Mouse (Mus musculus): ENCODE measurements around the gene Cacng7. TPM values are rescaled to one million over a fixed set of nuclear protein-coding genes. Genes with fewer than 3 reads are reported as not detected.

The Cacng7 gene
- total and polyA plus RNA-seq, 3 experiments = 0.04 to 0.11 TPM; not detected in 1

DNA sequence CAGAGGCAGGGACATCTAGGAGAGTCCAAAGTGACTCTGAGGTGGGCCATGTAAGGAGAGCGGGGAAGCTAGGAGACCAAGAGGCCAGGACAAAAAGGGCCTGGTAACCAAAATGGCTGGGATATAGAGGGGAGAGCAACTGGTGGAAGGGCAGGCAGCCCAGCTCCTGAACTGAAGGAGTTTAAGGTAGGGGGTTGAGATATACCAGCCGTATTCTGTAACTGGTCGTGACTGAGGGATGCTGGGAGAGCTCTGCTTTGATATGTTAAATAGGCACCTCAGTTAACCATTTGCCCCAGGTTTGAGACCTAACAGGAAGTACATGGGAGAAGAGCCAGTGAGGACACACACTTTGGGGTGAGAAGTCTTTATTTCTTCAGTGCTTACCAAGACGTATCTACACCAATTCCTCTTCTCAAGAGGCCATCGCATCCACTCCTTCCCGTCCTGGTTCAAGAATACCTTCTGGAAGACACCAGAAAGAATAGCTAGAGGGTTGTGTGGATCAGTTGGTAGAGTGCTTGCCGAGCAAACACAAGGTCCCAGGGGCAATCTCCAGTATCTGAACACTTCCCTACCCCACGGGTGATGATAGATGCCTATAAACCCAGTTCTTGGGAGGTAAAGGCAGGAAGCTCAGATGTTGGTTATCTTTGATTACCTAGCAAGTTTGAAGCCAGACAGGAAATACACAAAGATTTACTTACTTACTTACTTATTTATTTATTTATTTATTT, 31.7 kb upstream of the Cacng7 start:
- no peaks in the 10 kb centered on the region for H3K79me2 ChIP-seq (ENCODE audit: control insufficient read depth, insufficient read depth, low read length, poor library complexity)
- peaks cover 0 to 3% of the 10 kb centered on the region in 2 experiments; a peak in 2 of 4 replicates for H3K4me1 ChIP-seq (ENCODE audit: control insufficient read depth in 1 of 2, insufficient read depth in 2 of 2, low read length in 2 of 2)
- H3K4me3 ChIP-seq (ENCODE audit: control insufficient read depth in 1 of 2, insufficient read depth in 1 of 2, low read depth in 2 of 2, low read length in 2 of 2) = no peak overlapping the region
- H3K27me3 ChIP-seq (ENCODE audit: control insufficient read depth in 1 of 2, insufficient read depth in 2 of 2, low read length in 2 of 2) = no peaks in the 10 kb centered on the region; a peak in 1 of 4 replicates
- no peaks in the 10 kb centered on the region for H3K9me3 ChIP-seq (replicated peaks; ENCODE audit: insufficient read depth, low read length)
- H3K9ac ChIP-seq (ENCODE audit: control insufficient read depth, low read depth, low read length, poor library complexity, severe bottlenecking) = no peak overlapping the region
- H3K27ac ChIP-seq (ENCODE audit: control insufficient read depth, low read depth, low read length) = no peak overlapping the region
- DNase-seq (ENCODE audit: low read depth, low spot score) = no peak
- TF ChIP-seq BHLHE40 (IDR thresholded peaks at IDR 0.05; ENCODE audit: borderline replicate concordance, low read depth, low read length) = no peak
- no peak for TF ChIP-seq POLR2AphosphoS2 (IDR thresholded peaks at IDR 0.05; ENCODE audit: low read length)
- TF ChIP-seq POLR2A (IDR thresholded peaks at IDR 0.05; ENCODE audit: control insufficient read depth in 1 of 2, insufficient read depth in 1 of 2, low read depth in 1 of 2, low read length in 2 of 2, poor library complexity in 1 of 2) = no peak
- no peak for TF ChIP-seq ETS1 (IDR thresholded peaks at IDR 0.05; ENCODE audit: low read depth, low read length)
- no peak for TF ChIP-seq NELFE (IDR thresholded peaks at IDR 0.05; ENCODE audit: low read depth, low read length)
- no peak for TF ChIP-seq MEF2A (IDR thresholded peaks at IDR 0.05; ENCODE audit: extremely low read depth, insufficient replicate concordance, low read depth, low read length, poor library complexity, severe bottlenecking)
- peaks cover 0 to 5% of the 10 kb centered on the region in 2 experiments; a peak in 2 of 4 replicates for H3K36me3 ChIP-seq (ENCODE audit: control insufficient read depth in 1 of 2, insufficient read depth in 2 of 2, low read length in 2 of 2)

DNA sequence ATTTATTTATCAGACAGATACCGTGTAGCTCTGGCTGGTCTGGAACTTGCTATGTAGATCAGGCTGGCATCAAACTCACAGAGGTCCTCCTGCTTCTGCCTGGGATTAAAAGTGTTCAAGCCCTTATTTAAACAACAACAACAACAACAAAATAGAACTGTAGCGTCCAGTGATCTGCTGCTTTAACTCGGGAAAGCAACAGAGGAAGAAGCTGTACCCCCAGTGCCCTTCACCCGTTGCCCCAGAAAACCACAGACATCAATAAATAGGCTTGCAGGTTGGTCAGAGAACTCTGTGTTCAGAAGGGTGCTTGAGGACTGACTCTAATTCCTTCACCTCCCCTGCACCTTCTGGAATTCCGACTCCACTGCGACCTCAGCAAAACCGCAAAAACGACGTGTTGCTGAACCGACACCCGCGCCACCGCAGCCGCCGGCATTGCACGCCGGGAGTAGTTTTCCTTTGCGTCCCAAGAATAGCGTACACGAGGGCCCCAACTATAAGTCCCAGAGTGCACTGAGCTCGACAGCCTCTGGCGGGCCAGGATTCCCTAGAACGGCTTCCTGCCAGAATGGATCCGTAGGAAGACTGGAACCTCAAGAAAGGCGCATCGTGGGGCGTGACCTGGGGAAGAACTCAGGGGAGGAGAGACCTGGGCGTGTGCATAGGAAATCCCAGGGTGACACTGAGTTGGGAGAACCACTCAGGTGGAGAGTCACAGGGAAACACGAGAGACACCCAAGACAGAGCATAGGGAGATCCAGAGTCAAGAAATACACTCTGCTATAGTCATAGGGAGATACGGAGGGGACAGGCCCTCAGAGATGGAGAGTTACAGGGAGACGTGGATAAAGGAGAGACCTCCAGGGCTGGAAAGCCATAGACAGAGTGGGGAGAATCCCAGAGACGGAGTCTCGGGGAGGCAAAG, 30.9 kb upstream of the Cacng7 start:
- Histone ChIP-seq H3K4me1 (ENCODE audit: control insufficient read depth in 1 of 2, insufficient read depth in 2 of 2, low read length in 2 of 2) (no peaks in the 10 kb centered on the region), H3K9ac (ENCODE audit: control insufficient read depth, low read depth, low read length, poor library complexity, severe bottlenecking) (no peak overlapping the region), H3K27me3 (ENCODE audit: control insufficient read depth in 1 of 2, insufficient read depth in 2 of 2, low read length in 2 of 2) (peaks cover 0 to 2% of the 10 kb centered on the region in 2 experiments; a peak in 2 of 4 replicates), H3K9me3 (replicated peaks; ENCODE audit: insufficient read depth, low read length) (no peaks in the 10 kb centered on the region), H3K36me3 (ENCODE audit: control insufficient read depth in 1 of 2, insufficient read depth in 2 of 2, low read length in 2 of 2) (no peaks in the 10 kb centered on the region), H3K4me3 (ENCODE audit: control insufficient read depth in 1 of 2, insufficient read depth in 1 of 2, low read depth in 2 of 2, low read length in 2 of 2) (no peak overlapping the region), H3K79me2 (ENCODE audit: control insufficient read depth, insufficient read depth, low read length, poor library complexity) (no peaks in the 10 kb centered on the region), H3K27ac (ENCODE audit: control insufficient read depth, low read depth, low read length) (no peak overlapping the region)
- DNase-seq (ENCODE audit: low read depth, low spot score) = no peak
- TF ChIP-seq UBTF (IDR thresholded peaks at IDR 0.05; ENCODE audit: borderline replicate concordance, insufficient read depth, low read depth, low read length) (no peak), HCFC1 (IDR thresholded peaks at IDR 0.05; ENCODE audit: low read depth, low read length) (no peak)

DNA sequence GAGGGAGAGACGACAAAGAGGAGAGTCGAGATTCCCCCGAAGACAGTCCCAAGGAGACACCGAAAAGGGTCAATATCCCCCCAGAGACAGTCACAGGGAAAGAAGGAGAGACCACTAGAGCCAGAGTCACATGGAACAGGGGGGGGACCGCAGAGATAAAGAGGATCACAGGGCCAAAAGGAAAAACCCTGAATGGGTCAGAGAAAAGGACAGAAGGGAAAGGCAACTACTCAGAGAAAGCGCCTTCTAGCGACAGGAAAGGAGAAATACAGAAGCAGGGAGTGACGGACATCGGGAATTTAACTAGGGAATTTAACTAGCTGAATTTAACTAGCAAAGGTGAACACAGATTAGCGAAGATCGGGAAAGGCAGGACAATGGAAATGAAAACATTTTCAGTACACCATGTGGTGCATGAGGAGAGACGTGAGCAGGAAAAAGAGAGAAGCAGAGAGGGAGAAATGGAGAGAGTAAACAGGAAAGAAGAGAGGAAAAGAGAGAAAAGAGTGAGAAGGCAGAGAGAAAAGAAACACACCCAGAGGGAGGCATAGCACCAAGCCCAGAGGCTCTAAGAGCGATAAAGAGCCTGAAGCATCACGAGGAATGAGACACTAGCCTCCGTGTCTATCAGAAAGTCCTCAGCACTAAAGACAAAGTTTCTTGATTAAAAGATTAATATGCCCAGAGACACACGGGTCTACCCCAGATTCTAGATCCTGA, 30.0 kb upstream of the Cacng7 start:
- H3K27me3 ChIP-seq (ENCODE audit: control insufficient read depth in 1 of 2, insufficient read depth in 2 of 2, low read length in 2 of 2) = peaks cover 0 to 2% of the 10 kb centered on the region in 2 experiments; a peak in 2 of 4 replicates
- H3K27ac ChIP-seq (ENCODE audit: control insufficient read depth, low read depth, low read length) = no peak overlapping the region
- DNase-seq (ENCODE audit: low read depth, low spot score) = no peak
- H3K4me3 ChIP-seq (ENCODE audit: control insufficient read depth in 1 of 2, insufficient read depth in 1 of 2, low read depth in 2 of 2, low read length in 2 of 2) = no peak overlapping the region
- no peak overlapping the region for H3K9ac ChIP-seq (ENCODE audit: control insufficient read depth, low read depth, low read length, poor library complexity, severe bottlenecking)
- TF ChIP-seq CTCF (IDR thresholded peaks at IDR 0.05 in 2 of 3, conservative IDR thresholded peaks at IDR 0.05 in 1 of 3; ENCODE audit: control insufficient read depth in 1 of 3, insufficient read depth in 1 of 3, low read depth in 2 of 3, low read length in 3 of 3, poor library complexity in 1 of 3, severe bottlenecking in 1 of 3) (peak in 2 of 3 experiments; percentile 42 to 49; a peak in 4 of 6 replicates), CHD2 (IDR thresholded peaks at IDR 0.05; ENCODE audit: low read length) (no peak), SMC3 (IDR thresholded peaks at IDR 0.05; ENCODE audit: low read depth, low read length) (peak; percentile 30)
- H3K79me2 ChIP-seq (ENCODE audit: control insufficient read depth, insufficient read depth, low read length, poor library complexity) = no peaks in the 10 kb centered on the region
- no peaks in the 10 kb centered on the region for H3K4me1 ChIP-seq (ENCODE audit: control insufficient read depth in 1 of 2, insufficient read depth in 2 of 2, low read length in 2 of 2)
- H3K36me3 ChIP-seq (ENCODE audit: control insufficient read depth in 1 of 2, insufficient read depth in 2 of 2, low read length in 2 of 2) = no peaks in the 10 kb centered on the region
- no peaks in the 10 kb centered on the region for H3K9me3 ChIP-seq (replicated peaks; ENCODE audit: insufficient read depth, low read length)

Measured in MEL (cell line).